Mouse (Mus musculus) frontal cortex, adult (tissue): Measurements from ENCODE around the gene Gm38392.

Experiments
- ATAC-seq: cut with Nextera tagmentation; 2 replicates; pipeline ENCODE4 v1.9.2; 2017; ENCODE audit warnings: mild to moderate bottlenecking, moderate library complexity, mixed read lengths; ENCODE audit not compliant: low TSS enrichment

Gene Gm38392

GRCm38 (mm10) chr3:88200161-88200971 is 86.6 kb downstream of the Gm38392 start:
- ATAC-seq, result peak; percentile 7; the same call in 1 of the 2 replicates

- ATAC-seq, result no peak
Observed at GRCm38 (mm10) chr3:88199541-88200110, 87.4 kb downstream of the Gm38392 start.

- ATAC-seq, result no peak
Observed at GRCm38 (mm10) chr3:88198505-88199020, 88.4 kb downstream of the Gm38392 start.

- ATAC-seq, result no peak
Observed at GRCm38 (mm10) chr3:88197741-88198504, 89.1 kb downstream of the Gm38392 start.
